Comparison of ENCODE assay signal across 18 mouse cellular contexts in genomic region chr1:43455196-43455595, GRCm38 (mm10).
"Had no signal": no experiment of that assay in that cellular context is flagged by ENCODE, and none has a peak within 500 bp of the region (broad histone marks: within the 10 kb centered on the region; RNA-seq: fewer than 3 reads in every experiment).

No protein-coding gene starts in this region.

- H3K9ac ChIP-seq: intestine, embryonic 15.5 days; limb, embryonic 13.5 days; midbrain, embryonic 13.5 days; stomach, embryonic 15.5 days had no signal

- H3K9me3 ChIP-seq: intestine, embryonic 15.5 days; limb, embryonic 10.5 days; limb, embryonic 13.5 days; midbrain, embryonic 10.5 days; midbrain, embryonic 13.5 days; stomach, embryonic 15.5 days had no signal

- DNase-seq: kidney, adult 11 months; kidney, adult 9 months; kidney, postnatal 14 days; kidney, postnatal 4 days; lung, adult 2 months; lung, postnatal 14 days; lung, postnatal 4 days; right cerebral cortex, postnatal 4 days; spleen, adult 18-20 months; thymus, postnatal 36 days had no signal

- ATAC-seq: midbrain, embryonic 13.5 days; midbrain, embryonic 16.5 days had no signal

- H3K27me3 ChIP-seq: intestine, embryonic 15.5 days; limb, embryonic 13.5 days; midbrain, embryonic 13.5 days; stomach, embryonic 15.5 days had no signal

- H3K36me3 ChIP-seq: intestine, embryonic 15.5 days; limb, embryonic 13.5 days; midbrain, embryonic 13.5 days had no signal

- H3K4me2 ChIP-seq: intestine, embryonic 15.5 days; limb, embryonic 13.5 days; midbrain, embryonic 13.5 days; stomach, embryonic 15.5 days had no signal

- H3K27ac ChIP-seq: intestine, embryonic 15.5 days; limb, embryonic 10.5 days; limb, embryonic 13.5 days; midbrain, embryonic 10.5 days; midbrain, embryonic 13.5 days; stomach, embryonic 15.5 days had no signal

- H3K4me3 ChIP-seq: intestine, embryonic 15.5 days; limb, embryonic 10.5 days; limb, embryonic 13.5 days; midbrain, embryonic 10.5 days; midbrain, embryonic 13.5 days; myocyte; stomach, embryonic 15.5 days had no signal
